Mouse (Mus musculus): ENCODE measurements around the gene Wdr48. TPM values are rescaled to one million over a fixed set of nuclear protein-coding genes. Genes with fewer than 3 reads are reported as not detected.

Gene Wdr48
- polyA plus RNA-seq, 1 experiment, result 90.5 TPM

GRCm38 (mm10) chr9:119937005-119937773 is 42.5 kb downstream of the Wdr48 start, which contains the start of the genes Gorasp1 and Ttc21a:
Gene Gorasp1, minus strand, starts transcription at chr9:119937565.
Gene Ttc21a, plus strand, starts transcription at chr9:119937606.
- H3K27me3 ChIP-seq (ENCODE audit: control insufficient read depth, insufficient read depth, low read length), result no peaks in the 10 kb centered on the region
- 1% methylated on average over 40 of the region's 40 CpGs for WGBS
- TF ChIP-seq CTCF (IDR thresholded peaks at IDR 0.05; ENCODE audit: borderline replicate concordance, control insufficient read depth, extremely low read depth, insufficient read depth, low read length, poor library complexity) (no peak; the same call in 1 of the 2 replicates), POLR2A (IDR thresholded peaks at IDR 0.05; ENCODE audit: control insufficient read depth, extremely low read depth, insufficient read depth, low read length, poor library complexity) (peak; percentile 59; the same call in 1 of the 2 replicates)
- no peak within 1 kb of the TSS for H3K27ac ChIP-seq (ENCODE audit: control insufficient read depth, insufficient read depth, low read length)
- peak; percentile 94 for DNase-seq
- H3K4me1 ChIP-seq (replicated peaks; ENCODE audit: control insufficient read depth, insufficient read depth, low read length), result peaks cover 21% of the 10 kb centered on the region
- no peaks in the 10 kb centered on the region for H3K36me3 ChIP-seq (ENCODE audit: control insufficient read depth, insufficient read depth, low read length)
- peak within 1 kb of the TSS; percentile 75 for H3K4me3 ChIP-seq (ENCODE audit: control insufficient read depth, insufficient read depth, low read length)

- no peaks in the 10 kb centered on the region for H3K36me3 ChIP-seq (ENCODE audit: control insufficient read depth, insufficient read depth, low read length)
- no peak overlapping the region for H3K27ac ChIP-seq (ENCODE audit: control insufficient read depth, insufficient read depth, low read length)
- peaks cover 21% of the 10 kb centered on the region for H3K4me1 ChIP-seq (replicated peaks; ENCODE audit: control insufficient read depth, insufficient read depth, low read length)
- no peak overlapping the region for H3K4me3 ChIP-seq (ENCODE audit: control insufficient read depth, insufficient read depth, low read length)
- peak; percentile 12 for DNase-seq
- TF ChIP-seq CTCF (IDR thresholded peaks at IDR 0.05; ENCODE audit: borderline replicate concordance, control insufficient read depth, extremely low read depth, insufficient read depth, low read length, poor library complexity) (no peak), POLR2A (IDR thresholded peaks at IDR 0.05; ENCODE audit: control insufficient read depth, extremely low read depth, insufficient read depth, low read length, poor library complexity) (no peak)
- H3K27me3 ChIP-seq (ENCODE audit: control insufficient read depth, insufficient read depth, low read length), result no peaks in the 10 kb centered on the region
- WGBS, result 21% methylated on average over 4 of the region's 4 CpGs
Measured at GRCm38 (mm10) chr9:119938496-119938895, 43.8 kb downstream of the Wdr48 start.

GRCm38 (mm10) chr9:119939646-119940045 is 45.0 kb downstream of the Wdr48 start:
- H3K27me3 ChIP-seq (ENCODE audit: control insufficient read depth, insufficient read depth, low read length), result no peaks in the 10 kb centered on the region
- H3K27ac ChIP-seq (ENCODE audit: control insufficient read depth, insufficient read depth, low read length), result no peak overlapping the region
- H3K4me3 ChIP-seq (ENCODE audit: control insufficient read depth, insufficient read depth, low read length), result no peak overlapping the region
- no peaks in the 10 kb centered on the region for H3K36me3 ChIP-seq (ENCODE audit: control insufficient read depth, insufficient read depth, low read length)
- TF ChIP-seq CTCF (IDR thresholded peaks at IDR 0.05; ENCODE audit: borderline replicate concordance, control insufficient read depth, extremely low read depth, insufficient read depth, low read length, poor library complexity) (no peak), POLR2A (IDR thresholded peaks at IDR 0.05; ENCODE audit: control insufficient read depth, extremely low read depth, insufficient read depth, low read length, poor library complexity) (no peak)
- 93% methylated on average over 10 of the region's 10 CpGs for WGBS
- H3K4me1 ChIP-seq (replicated peaks; ENCODE audit: control insufficient read depth, insufficient read depth, low read length), result peaks cover 21% of the 10 kb centered on the region
- no peak for DNase-seq

GRCm38 (mm10) chr9:119941407-119941806 is 46.7 kb downstream of the Wdr48 start:
- Histone ChIP-seq H3K36me3 (ENCODE audit: control insufficient read depth, insufficient read depth, low read length) (no peaks in the 10 kb centered on the region), H3K4me1 (replicated peaks; ENCODE audit: control insufficient read depth, insufficient read depth, low read length) (peaks cover 19% of the 10 kb centered on the region), H3K27ac (ENCODE audit: control insufficient read depth, insufficient read depth, low read length) (no peak overlapping the region), H3K27me3 (ENCODE audit: control insufficient read depth, insufficient read depth, low read length) (no peaks in the 10 kb centered on the region), H3K4me3 (ENCODE audit: control insufficient read depth, insufficient read depth, low read length) (no peak overlapping the region)
- TF ChIP-seq POLR2A (IDR thresholded peaks at IDR 0.05; ENCODE audit: control insufficient read depth, extremely low read depth, insufficient read depth, low read length, poor library complexity) (no peak), CTCF (IDR thresholded peaks at IDR 0.05; ENCODE audit: borderline replicate concordance, control insufficient read depth, extremely low read depth, insufficient read depth, low read length, poor library complexity) (no peak)
- DNase-seq, result no peak
- 96% methylated on average over 5 of the region's 5 CpGs for WGBS

- Histone ChIP-seq H3K27me3 (ENCODE audit: control insufficient read depth, insufficient read depth, low read length) (no peaks in the 10 kb centered on the region), H3K4me1 (replicated peaks; ENCODE audit: control insufficient read depth, insufficient read depth, low read length) (peaks cover 15% of the 10 kb centered on the region), H3K27ac (ENCODE audit: control insufficient read depth, insufficient read depth, low read length) (no peak overlapping the region), H3K4me3 (ENCODE audit: control insufficient read depth, insufficient read depth, low read length) (no peak overlapping the region), H3K36me3 (ENCODE audit: control insufficient read depth, insufficient read depth, low read length) (no peaks in the 10 kb centered on the region)
- TF ChIP-seq POLR2A (IDR thresholded peaks at IDR 0.05; ENCODE audit: control insufficient read depth, extremely low read depth, insufficient read depth, low read length, poor library complexity) (no peak), CTCF (IDR thresholded peaks at IDR 0.05; ENCODE audit: borderline replicate concordance, control insufficient read depth, extremely low read depth, insufficient read depth, low read length, poor library complexity) (no peak)
- no peak for DNase-seq
- WGBS, result 96% methylated on average over 14 of the region's 14 CpGs
Measured at GRCm38 (mm10) chr9:119941861-119942260, 47.2 kb downstream of the Wdr48 start.

- DNase-seq, result no peak
- Histone ChIP-seq H3K4me1 (replicated peaks; ENCODE audit: control insufficient read depth, insufficient read depth, low read length) (peaks cover 6% of the 10 kb centered on the region), H3K27me3 (ENCODE audit: control insufficient read depth, insufficient read depth, low read length) (no peaks in the 10 kb centered on the region), H3K27ac (ENCODE audit: control insufficient read depth, insufficient read depth, low read length) (no peak overlapping the region), H3K4me3 (ENCODE audit: control insufficient read depth, insufficient read depth, low read length) (no peak overlapping the region), H3K36me3 (ENCODE audit: control insufficient read depth, insufficient read depth, low read length) (no peaks in the 10 kb centered on the region)
- TF ChIP-seq CTCF (IDR thresholded peaks at IDR 0.05; ENCODE audit: borderline replicate concordance, control insufficient read depth, extremely low read depth, insufficient read depth, low read length, poor library complexity) (no peak), POLR2A (IDR thresholded peaks at IDR 0.05; ENCODE audit: control insufficient read depth, extremely low read depth, insufficient read depth, low read length, poor library complexity) (no peak)
- WGBS, result 86% methylated on average over 1 of the region's 1 CpGs
Measured at GRCm38 (mm10) chr9:119943326-119943725, 48.6 kb downstream of the Wdr48 start.
